Comparison of ENCODE assay signal across 13 mouse cellular contexts in genomic region chr15:85665181-85665821, GRCm38 (mm10).
A peak's percentile ranks its signal among the peaks of the same experiment; 100 is the strongest.
DNase-seq lines count a peak whose midpoint lies in the region; ATAC-seq and TF ChIP-seq lines count a peak whose summit lies in the region.
"Had no signal": no experiment of that assay in that cellular context is flagged by ENCODE, and none has a peak within 500 bp of the region (broad histone marks: within the 10 kb centered on the region; RNA-seq: fewer than 3 reads in every experiment).

No protein-coding gene starts in this region.

- no peak for ATAC-seq in liver, postnatal 0 days
- ATAC-seq in stomach, embryonic 16.5 days (ENCODE audit: insufficient read depth, low FRiP score): no peak

- H3K27me3 ChIP-seq in liver, adult 2 months (ENCODE audit: control insufficient read depth, insufficient read depth, low read length): no peaks in the 10 kb centered on the region
- H3K27me3 ChIP-seq in liver, postnatal 0 days (ENCODE audit: insufficient read depth, low read length): peaks cover 24% of the 10 kb centered on the region
- H3K27me3 ChIP-seq in stomach, embryonic 16.5 days (ENCODE audit: control insufficient read depth, insufficient read depth, low read length): peaks cover 5% of the 10 kb centered on the region

- peaks cover 17% of the 10 kb centered on the region; the same call in 1 of the 2 replicates for H3K79me2 ChIP-seq in liver, adult 2 months (ENCODE audit: control insufficient read depth, insufficient read depth, low read length)

- DNase-seq in gastrocnemius, adult 2 months: no peak
- DNase-seq in gastrocnemius, adult 18-20 months (ENCODE audit: low spot score): no peak
- DNase-seq in liver, adult 2 months (ENCODE audit: extremely low read depth, low read depth, low spot score): no peak
- DNase-seq in liver, postnatal 0 days: no peak
- DNase-seq in NIH3T3 (ENCODE audit: low read depth): peak; percentile 70
- no peak for DNase-seq in yolk sac, embryonic 10.5 days (ENCODE audit: low spot score)
- DNase-seq: adrenal gland, postnatal 36 days; spleen, adult 18-20 months had no signal

- H3K4me1 ChIP-seq in liver, adult 2 months (ENCODE audit: control insufficient read depth, insufficient read depth, low read length): peaks cover 9% of the 10 kb centered on the region
- 0 out of 2 replicates have a peak, but pooled peaks cover 2% of the 10 kb centered on the region for H3K4me1 ChIP-seq in liver, postnatal 0 days (ENCODE audit: insufficient read depth)
- peaks cover 12% of the 10 kb centered on the region for H3K4me1 ChIP-seq in stomach, embryonic 16.5 days (ENCODE audit: control insufficient read depth, insufficient read depth, low read length)

- no peak for TF ChIP-seq CTCF in gastrocnemius, adult 2 months (IDR thresholded peaks at IDR 0.05)
- TF ChIP-seq CTCF in liver, adult 2 months (IDR thresholded peaks at IDR 0.05; ENCODE audit: low read depth, low read length): no peak
- TF ChIP-seq CTCF in liver, postnatal 0 days (IDR thresholded peaks at IDR 0.05; ENCODE audit: low read depth): no peak

- H3K9me3 ChIP-seq in liver, postnatal 0 days (ENCODE audit: low read length): no peaks in the 10 kb centered on the region
- no peaks in the 10 kb centered on the region for H3K9me3 ChIP-seq in stomach, embryonic 16.5 days (replicated peaks; ENCODE audit: control insufficient read depth, low read length)
- H3K9me3 ChIP-seq: embryonic facial prominence, embryonic 15.5 days; heart, embryonic 13.5 days; lung, embryonic 15.5 days; midbrain, embryonic 12.5 days had no signal

- WGBS in liver, adult 2 months: 76% methylated on average over 12 of the region's 12 CpGs
- 71% methylated on average over 12 of the region's 12 CpGs for WGBS in liver, postnatal 0 days (ENCODE audit: insufficient replicate concordance)
- 70% methylated on average over 12 of the region's 12 CpGs for whole genome bisulfite sequencing in stomach, embryonic 16.5 days

- intact Hi-C loops in gastrocnemius, adult 2 months (cut with DNase I): no loop called here

- H3K27ac ChIP-seq in gastrocnemius, adult 2 months: peak overlapping the region; percentile 96
- no peak overlapping the region; the same call in 1 of the 2 replicates for H3K27ac ChIP-seq in liver, adult 2 months (replicated peaks; ENCODE audit: insufficient read depth, low read depth, low read length)
- no peak overlapping the region for H3K27ac ChIP-seq in liver, postnatal 0 days (ENCODE audit: low read depth)
- no peak overlapping the region for H3K27ac ChIP-seq in stomach, embryonic 16.5 days (ENCODE audit: low read length)
- H3K27ac ChIP-seq: embryonic facial prominence, embryonic 15.5 days; heart, embryonic 13.5 days; lung, embryonic 15.5 days; midbrain, embryonic 12.5 days had no signal

- TF ChIP-seq EP300 in liver, postnatal 0 days (IDR thresholded peaks at IDR 0.05; ENCODE audit: low read depth): no peak

- peak overlapping the region; percentile 44; the same call in 1 of the 2 replicates for H3K9ac ChIP-seq in liver, adult 2 months (ENCODE audit: low read depth, low read length)
- no peak overlapping the region for H3K9ac ChIP-seq in liver, postnatal 0 days (replicated peaks)
- H3K9ac ChIP-seq in stomach, embryonic 16.5 days (ENCODE audit: low read length): peak overlapping the region; percentile 1; the same call in 1 of the 2 replicates
- H3K9ac ChIP-seq: embryonic facial prominence, embryonic 15.5 days; heart, embryonic 13.5 days; lung, embryonic 15.5 days; midbrain, embryonic 12.5 days had no signal

- no peak for TF ChIP-seq POLR2A in liver, adult 2 months (IDR thresholded peaks at IDR 0.05; ENCODE audit: extremely low read depth, insufficient read depth, low read length)

- no peaks in the 10 kb centered on the region for H3K36me3 ChIP-seq in liver, adult 2 months (ENCODE audit: control insufficient read depth, insufficient read depth, low read length)
- no peaks in the 10 kb centered on the region for H3K36me3 ChIP-seq in liver, postnatal 0 days (replicated peaks; ENCODE audit: insufficient read depth, low read length)
- no peaks in the 10 kb centered on the region for H3K36me3 ChIP-seq in stomach, embryonic 16.5 days (ENCODE audit: control insufficient read depth, insufficient read depth, low read length)
- H3K36me3 ChIP-seq: midbrain, embryonic 12.5 days had no signal

- no peak overlapping the region for H3K4me2 ChIP-seq in liver, postnatal 0 days (ENCODE audit: low read depth, low read length)
- H3K4me2 ChIP-seq in stomach, embryonic 16.5 days (ENCODE audit: low read depth, low read length): no peak overlapping the region
- H3K4me2 ChIP-seq: embryonic facial prominence, embryonic 15.5 days; heart, embryonic 13.5 days; lung, embryonic 15.5 days; midbrain, embryonic 12.5 days had no signal

- H3K4me3 ChIP-seq in gastrocnemius, adult 2 months: peak overlapping the region; percentile 98
- no peak overlapping the region for H3K4me3 ChIP-seq in liver, adult 2 months (ENCODE audit: insufficient read depth, low read depth, low read length)
- no peak overlapping the region for H3K4me3 ChIP-seq in liver, postnatal 0 days (ENCODE audit: low read depth, low read length)
- no peak overlapping the region for H3K4me3 ChIP-seq in stomach, embryonic 16.5 days (replicated peaks; ENCODE audit: low read length)
- H3K4me3 ChIP-seq: embryonic facial prominence, embryonic 15.5 days; heart, embryonic 13.5 days; lung, embryonic 15.5 days; midbrain, embryonic 12.5 days had no signal
